Mouse (Mus musculus): ENCODE measurements at regions not wholly inside any gene's neighbourhood (a gene's known extent, or its start where the extent isn't known, plus 50 kb on each side); places are given as distances from the start of the nearest gene placed in this dataset.

DNA sequence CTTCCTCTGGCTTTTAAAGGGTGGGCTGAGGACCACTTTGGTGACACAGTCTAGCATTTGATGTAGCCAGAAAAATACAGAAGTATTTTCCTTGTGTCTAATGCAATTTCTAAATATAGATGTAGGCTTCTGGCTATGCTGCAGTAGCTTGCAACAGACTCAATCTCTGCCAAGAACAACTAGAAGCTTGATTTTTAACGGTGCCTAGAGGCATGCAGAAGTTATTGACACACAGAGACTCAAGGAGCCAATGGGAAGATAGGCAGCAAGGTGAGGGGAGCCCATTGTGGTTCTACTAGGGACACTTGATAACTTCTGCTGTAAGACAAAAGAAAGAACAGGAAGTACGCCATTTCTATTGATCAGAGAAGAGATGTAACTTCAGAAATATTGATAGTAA is 94.1 kb upstream of the Osr1 start:
- Histone ChIP-seq H3K9ac (ENCODE audit: low read length) (no peak overlapping the region), H3K4me3 (ENCODE audit: low read depth, low read length) (no peak overlapping the region), H3K4me1 (ENCODE audit: control insufficient read depth, insufficient read depth, low read length) (no peaks in the 10 kb centered on the region), H3K4me2 (no peak overlapping the region), H3K9me3 (ENCODE audit: control insufficient read depth, low read length) (no peaks in the 10 kb centered on the region), H3K27ac (ENCODE audit: low read depth, low read length) (no peak overlapping the region), H3K27me3 (ENCODE audit: control insufficient read depth, insufficient read depth, low read length) (no peaks in the 10 kb centered on the region), H3K36me3 (ENCODE audit: control insufficient read depth, insufficient read depth, low read length) (no peaks in the 10 kb centered on the region)
- DNase-seq (ENCODE audit: low spot score, missing footprints) (no peak), ATAC-seq (ENCODE audit: low FRiP score) (no peak)
- 83% methylated on average over 2 of the region's 2 CpGs for WGBS

DNA sequence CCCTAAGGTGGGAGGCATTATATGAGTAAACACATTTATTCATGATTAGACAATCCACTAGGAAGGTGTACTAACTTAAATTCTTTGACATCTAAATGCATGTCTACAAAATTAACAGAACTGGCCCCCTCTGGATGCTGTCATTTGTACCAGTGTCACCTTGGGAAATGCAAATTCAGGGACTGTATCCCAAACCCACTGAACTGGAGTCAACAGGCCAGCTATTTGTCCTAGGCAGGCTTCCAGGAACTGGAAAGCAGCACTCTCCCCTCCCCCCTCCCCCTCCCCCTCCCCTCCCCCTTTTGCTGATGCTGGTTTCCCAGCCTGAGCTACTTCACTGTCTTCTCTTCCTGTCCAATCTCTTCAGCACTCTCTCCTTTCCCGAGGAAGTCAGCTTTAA is 91.7 kb upstream of the Osr1 start:
- Histone ChIP-seq H3K27ac (ENCODE audit: low read depth, low read length) (no peak overlapping the region), H3K4me1 (ENCODE audit: control insufficient read depth, insufficient read depth, low read length) (no peaks in the 10 kb centered on the region), H3K4me3 (ENCODE audit: low read depth, low read length) (no peak overlapping the region), H3K9ac (ENCODE audit: low read length) (no peak overlapping the region), H3K4me2 (no peak overlapping the region), H3K27me3 (ENCODE audit: control insufficient read depth, insufficient read depth, low read length) (no peaks in the 10 kb centered on the region), H3K9me3 (ENCODE audit: control insufficient read depth, low read length) (no peaks in the 10 kb centered on the region), H3K36me3 (ENCODE audit: control insufficient read depth, insufficient read depth, low read length) (no peaks in the 10 kb centered on the region)
- DNase-seq (ENCODE audit: low spot score, missing footprints) (no peak), ATAC-seq (ENCODE audit: low FRiP score) (no peak)
- 43% methylated on average over 1 of the region's 1 CpGs for WGBS

DNA sequence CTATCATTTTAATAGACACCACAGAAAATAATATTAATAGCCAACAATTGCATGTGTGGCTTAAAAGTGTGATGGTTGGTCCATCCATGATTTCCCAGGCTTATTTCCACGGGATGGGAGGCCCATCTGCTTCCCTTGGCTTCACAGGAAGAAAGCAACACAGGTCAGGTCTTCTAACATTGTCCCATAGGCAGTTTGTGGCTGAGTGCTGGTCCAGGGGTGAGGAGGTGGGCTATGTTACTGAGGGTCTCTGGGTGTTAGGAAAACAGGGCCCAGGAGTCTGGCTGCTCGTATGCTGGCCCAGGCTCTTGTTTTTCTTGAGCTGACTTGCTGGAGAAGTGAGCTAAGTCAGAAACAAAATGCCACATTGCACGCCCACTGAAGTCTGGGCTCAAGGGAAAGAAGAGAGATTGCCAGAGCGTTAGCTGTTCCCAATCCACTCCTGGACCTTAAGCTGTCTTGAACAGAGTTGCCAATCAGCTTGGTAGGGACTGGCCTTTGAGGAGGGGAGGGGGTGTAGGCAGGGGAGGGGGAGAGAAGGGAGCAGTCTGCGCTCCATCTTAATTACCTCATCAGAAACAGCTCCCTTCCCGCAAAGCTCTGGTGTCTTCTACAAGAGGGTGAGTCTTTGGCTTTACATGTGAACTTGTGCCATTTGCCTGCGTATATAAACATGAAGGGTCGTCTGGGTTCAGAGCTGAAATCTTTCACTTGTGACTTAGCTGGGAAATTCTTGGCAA is 82.1 kb upstream of the Osr1 start:
- Histone ChIP-seq H3K9me3 (ENCODE audit: control insufficient read depth, low read length) (no peaks in the 10 kb centered on the region), H3K4me3 (ENCODE audit: low read depth, low read length) (no peak overlapping the region), H3K27ac (ENCODE audit: low read depth, low read length) (no peak overlapping the region), H3K9ac (ENCODE audit: low read length) (no peak overlapping the region), H3K27me3 (ENCODE audit: control insufficient read depth, insufficient read depth, low read length) (no peaks in the 10 kb centered on the region), H3K4me2 (no peak overlapping the region), H3K36me3 (ENCODE audit: control insufficient read depth, insufficient read depth, low read length) (no peaks in the 10 kb centered on the region), H3K4me1 (ENCODE audit: control insufficient read depth, insufficient read depth, low read length) (no peaks in the 10 kb centered on the region)
- no peak for DNase-seq (ENCODE audit: low spot score, missing footprints)
- 78% methylated on average over 8 of the region's 8 CpGs for WGBS
- no peak for ATAC-seq (ENCODE audit: low FRiP score)

DNA sequence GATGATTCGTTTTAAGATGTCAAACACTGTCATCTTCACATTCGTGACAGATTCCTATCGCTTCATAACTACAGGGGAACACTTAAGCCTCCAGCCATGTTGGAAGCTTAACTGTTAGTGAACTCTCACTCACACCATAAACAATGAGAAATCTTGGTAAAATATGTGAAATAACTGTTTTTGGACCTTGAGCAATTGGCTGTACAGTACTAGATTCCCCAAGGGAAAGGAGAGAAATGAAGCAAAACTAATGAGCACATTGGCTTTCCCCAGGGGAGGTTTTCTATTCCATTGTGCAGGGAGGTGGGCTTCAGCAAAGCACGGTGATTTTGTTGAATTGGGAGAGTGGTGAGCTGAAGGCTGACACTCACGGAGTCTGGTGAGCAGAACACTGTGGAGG is 56.0 kb upstream of the Osr1 start:
- Histone ChIP-seq H3K36me3 (ENCODE audit: control insufficient read depth, insufficient read depth, low read length) (no peaks in the 10 kb centered on the region), H3K4me3 (ENCODE audit: low read depth, low read length) (no peak overlapping the region), H3K27ac (ENCODE audit: low read depth, low read length) (no peak overlapping the region), H3K27me3 (ENCODE audit: control insufficient read depth, insufficient read depth, low read length) (no peaks in the 10 kb centered on the region), H3K4me1 (ENCODE audit: control insufficient read depth, insufficient read depth, low read length) (no peaks in the 10 kb centered on the region), H3K9ac (ENCODE audit: low read length) (no peak overlapping the region), H3K4me2 (no peak overlapping the region), H3K9me3 (ENCODE audit: control insufficient read depth, low read length) (no peaks in the 10 kb centered on the region)
- no peak for DNase-seq (ENCODE audit: low spot score, missing footprints)
- ATAC-seq (ENCODE audit: low FRiP score), result no peak
- WGBS, result 77% methylated on average over 5 of the region's 5 CpGs

DNA sequence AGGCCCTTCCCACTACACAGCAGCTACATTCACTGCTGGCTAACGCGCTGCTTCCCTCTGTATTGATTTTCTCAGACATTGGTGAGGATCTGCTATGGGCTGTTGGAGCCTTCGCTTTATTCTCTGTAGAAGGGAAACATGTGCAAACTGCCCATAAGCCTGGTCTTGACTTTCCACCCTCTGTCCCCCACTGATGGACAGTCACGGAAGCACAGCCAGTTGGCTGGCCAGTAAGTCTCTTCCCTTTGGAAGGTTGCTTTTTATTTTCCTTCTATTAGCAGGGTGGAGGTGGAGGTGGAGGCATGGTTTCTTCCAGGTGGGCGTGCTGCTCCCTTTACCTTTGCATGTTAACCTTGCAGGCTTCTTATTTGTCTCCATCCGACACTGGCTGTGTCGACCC is 51.1 kb upstream of the Osr1 start:
- H3K4me1 ChIP-seq (ENCODE audit: control insufficient read depth, insufficient read depth, low read length), result no peaks in the 10 kb centered on the region
- DNase-seq (ENCODE audit: low spot score, missing footprints) (no peak), ATAC-seq (ENCODE audit: low FRiP score) (0 out of 2 replicates have a peak, but pooled peaks have one; percentile 40)
- 84% methylated on average over 7 of the region's 7 CpGs for WGBS
- H3K9ac ChIP-seq (ENCODE audit: low read length), result no peak overlapping the region
- H3K27me3 ChIP-seq (ENCODE audit: control insufficient read depth, insufficient read depth, low read length), result no peaks in the 10 kb centered on the region
- H3K36me3 ChIP-seq (ENCODE audit: control insufficient read depth, insufficient read depth, low read length), result no peaks in the 10 kb centered on the region
- no peak overlapping the region for H3K4me2 ChIP-seq
- H3K4me3 ChIP-seq (ENCODE audit: low read depth, low read length), result no peak overlapping the region
- no peaks in the 10 kb centered on the region for H3K9me3 ChIP-seq (ENCODE audit: control insufficient read depth, low read length)
- no peak overlapping the region for H3K27ac ChIP-seq (ENCODE audit: low read depth, low read length)

DNA sequence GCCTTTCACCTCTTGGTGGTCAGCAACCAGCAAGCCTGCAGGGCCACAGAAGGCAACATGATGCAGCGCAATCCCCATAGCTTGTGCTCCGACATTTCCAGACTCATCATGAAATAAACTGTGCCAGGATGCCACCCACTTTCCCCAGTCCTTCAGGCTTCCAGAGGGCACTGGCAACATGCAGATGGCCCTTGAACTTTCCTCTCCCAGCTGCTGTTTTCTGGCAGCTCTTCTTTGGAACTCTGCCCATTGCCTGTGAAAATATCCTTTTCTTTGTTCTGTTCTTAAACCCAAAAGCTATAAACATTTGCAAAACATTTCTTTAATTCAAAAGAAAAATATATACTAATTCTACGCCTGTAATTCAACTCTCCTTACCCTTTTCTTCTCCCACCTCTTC is 50.6 kb upstream of the Osr1 start:
- no peak overlapping the region for H3K9ac ChIP-seq (ENCODE audit: low read length)
- no peaks in the 10 kb centered on the region for H3K9me3 ChIP-seq (ENCODE audit: control insufficient read depth, low read length)
- no peaks in the 10 kb centered on the region for H3K4me1 ChIP-seq (ENCODE audit: control insufficient read depth, insufficient read depth, low read length)
- no peak overlapping the region for H3K4me3 ChIP-seq (ENCODE audit: low read depth, low read length)
- H3K27me3 ChIP-seq (ENCODE audit: control insufficient read depth, insufficient read depth, low read length), result no peaks in the 10 kb centered on the region
- no peak overlapping the region for H3K4me2 ChIP-seq
- 73% methylated on average over 3 of the region's 3 CpGs for WGBS
- H3K27ac ChIP-seq (ENCODE audit: low read depth, low read length), result no peak overlapping the region
- DNase-seq (ENCODE audit: low spot score, missing footprints), result no peak
- no peaks in the 10 kb centered on the region for H3K36me3 ChIP-seq (ENCODE audit: control insufficient read depth, insufficient read depth, low read length)
- no peak for ATAC-seq (ENCODE audit: low FRiP score)
